Mouse (Mus musculus): ENCODE measurements around the gene Trim43b. TPM values are rescaled to one million over a fixed set of nuclear protein-coding genes. Genes with fewer than 3 reads are reported as not detected.
"Not testable (repeated sequence)": the region's sequence is repeated elsewhere in the genome, so short reads cannot be mapped to it uniquely, and the experiment has no call there.

The Trim43b gene
- 0.67 and 0.79 TPM in 2 replicates for total RNA-seq (2021)
- long read RNA-seq, experiment 1, partial matches to known transcripts, result 0 of 1 reads
- long read RNA-seq, experiment 1, other reads (novel, unspliced or antisense), result 0 of 1 reads
- long read RNA-seq, experiment 2, result 0 reads

- not testable (repeated sequence) for DNase-seq
These were observed at the start of gene Trim43b for GRCm38 (mm10) chr9:89092735-89093134. Trim43b (minus strand) TSS chr9:89092835.

GRCm38 (mm10) chr9:89104576-89104975 is 11.9 kb upstream of the Trim43b start:
- not testable (repeated sequence) for DNase-seq

- not testable (repeated sequence) for DNase-seq
These were observed 5.9 kb downstream of the Trim43b start for GRCm38 (mm10) chr9:89086746-89087145.

GRCm38 (mm10) chr9:89079637-89080036 is 13.0 kb downstream of the Trim43b start:
- DNase-seq, result not testable (repeated sequence)

GRCm38 (mm10) chr9:89076508-89076907 is 16.1 kb downstream of the Trim43b start:
- not testable (repeated sequence) for DNase-seq

- not testable (repeated sequence) for DNase-seq
These were observed 25.5 kb downstream of the Trim43b start for GRCm38 (mm10) chr9:89067143-89067501.

- peak; percentile 87 for DNase-seq
These were observed 26.1 kb downstream of the Trim43b start for GRCm38 (mm10) chr9:89066378-89067142.

Other genes with a start within 250 kb of the Trim43b start
- 0.70 and 2.1 TPM in 2 replicates for gene Bcl2a1a, start 135.9 kb downstream of the Trim43b start, total RNA-seq (2021)
- gene Bcl2a1b, start 106.4 kb upstream of the Trim43b start, total RNA-seq (2021), result 0.56 and 5.0 TPM in 2 replicates
- gene Gm29094, start 106.5 kb upstream of the Trim43b start, total RNA-seq (2021), result not detected in 2 replicates
- gene Mthfs, start 117.8 kb upstream of the Trim43b start, total RNA-seq (2021), result 36.1 and 39.8 TPM in 2 replicates